In the genomic region with DNA sequence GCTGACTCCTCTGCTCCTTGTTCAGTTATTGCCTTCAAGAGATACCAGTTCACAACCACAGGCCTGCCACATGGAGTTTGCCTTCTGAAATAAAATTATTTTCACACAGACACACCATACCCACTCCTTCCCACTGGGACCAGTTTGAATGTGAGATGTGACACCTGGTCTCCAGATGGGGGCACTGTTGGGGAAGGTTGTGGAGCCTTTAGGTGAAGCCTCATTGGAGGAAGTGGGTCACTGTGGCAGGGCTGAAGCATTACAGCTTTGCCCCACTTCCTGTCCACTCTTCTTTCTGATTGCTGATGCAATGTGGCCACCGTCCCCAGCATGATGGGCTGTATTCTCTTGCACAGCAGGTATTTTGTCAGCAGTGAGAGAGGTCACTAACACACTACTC, we compare ENCODE assay signal across 8 mouse cellular contexts.
DNase-seq lines count a peak whose midpoint lies in the region; ATAC-seq and TF ChIP-seq lines count a peak whose summit lies in the region.
"Had no signal": no experiment of that assay in that cellular context is flagged by ENCODE, and none has a peak within 500 bp of the region (broad histone marks: within the 10 kb centered on the region; RNA-seq: fewer than 3 reads in every experiment).

No protein-coding gene starts in this region.

- WGBS in hindbrain, postnatal 0 days, result 31% methylated on average over 1 of the region's 1 CpGs
- 50% methylated on average over 1 of the region's 1 CpGs for WGBS in hindbrain, embryonic 12.5 days
- WGBS in limb, embryonic 10.5 days, result 72% methylated on average over 1 of the region's 1 CpGs

- H3K27me3 ChIP-seq in hindbrain, postnatal 0 days (ENCODE audit: insufficient read depth, low read length), result no peaks in the 10 kb centered on the region
- H3K27me3 ChIP-seq in hindbrain, embryonic 12.5 days, result no peaks in the 10 kb centered on the region
- H3K27me3 ChIP-seq in limb, embryonic 10.5 days (ENCODE audit: low read depth, poor library complexity, severe bottlenecking), result no peaks in the 10 kb centered on the region

- no peak overlapping the region for H3K4me2 ChIP-seq in hindbrain, postnatal 0 days (ENCODE audit: low read depth, low read length)
- no peak overlapping the region for H3K4me2 ChIP-seq in hindbrain, embryonic 12.5 days (replicated peaks)

- no peaks in the 10 kb centered on the region for H3K9me3 ChIP-seq in hindbrain, postnatal 0 days (ENCODE audit: low read length)
- H3K9me3 ChIP-seq in hindbrain, embryonic 12.5 days (replicated peaks), result no peaks in the 10 kb centered on the region
- no peaks in the 10 kb centered on the region for H3K9me3 ChIP-seq in limb, embryonic 10.5 days (replicated peaks)

- no peak for DNase-seq in hindbrain, postnatal 0 days (ENCODE audit: low spot score)
- DNase-seq in MN1 (ENCODE audit: low spot score), result peak; percentile 33
- DNase-seq in adrenal gland, postnatal 36 days, result peak; percentile 56 to 68
- DNase-seq in limb, embryonic 10.5 days (ENCODE audit: low spot score), result no peak
- no peak for DNase-seq in frontal cortex, postnatal 10 days (ENCODE audit: low spot score in 2 of 2)
- DNase-seq: left cerebral cortex, postnatal 4 days had no signal

- no peak for ATAC-seq in hindbrain, postnatal 0 days
- ATAC-seq in hindbrain, embryonic 12.5 days (ENCODE audit: low FRiP score), result no peak
- ATAC-seq in megakaryocyte, adult 5-6 weeks (ENCODE audit: poor library complexity, severe bottlenecking), result peak; percentile 99

- no peak overlapping the region for H3K27ac ChIP-seq in hindbrain, postnatal 0 days
- H3K27ac ChIP-seq in hindbrain, embryonic 12.5 days, result no peak overlapping the region
- H3K27ac ChIP-seq in limb, embryonic 10.5 days, result no peak overlapping the region

- H3K9ac ChIP-seq in hindbrain, postnatal 0 days (replicated peaks; ENCODE audit: low read length), result no peak overlapping the region
- H3K9ac ChIP-seq in hindbrain, embryonic 12.5 days, result no peak overlapping the region

- 0 out of 2 replicates have a peak, but pooled peaks have one; percentile 14 for TF ChIP-seq CTCF in hindbrain, postnatal 0 days (IDR thresholded peaks at IDR 0.05; ENCODE audit: low read depth)

- H3K4me1 ChIP-seq in hindbrain, postnatal 0 days (ENCODE audit: insufficient read depth, low read length), result no peaks in the 10 kb centered on the region
- no peaks in the 10 kb centered on the region for H3K4me1 ChIP-seq in hindbrain, embryonic 12.5 days
- H3K4me1 ChIP-seq in limb, embryonic 10.5 days, result 0 out of 2 replicates have a peak, but pooled peaks cover 3% of the 10 kb centered on the region

- H3K4me3 ChIP-seq in hindbrain, postnatal 0 days (ENCODE audit: low read length), result no peak overlapping the region
- no peak overlapping the region for H3K4me3 ChIP-seq in hindbrain, embryonic 12.5 days
- no peak overlapping the region for H3K4me3 ChIP-seq in limb, embryonic 10.5 days

- no peaks in the 10 kb centered on the region for H3K36me3 ChIP-seq in hindbrain, postnatal 0 days (ENCODE audit: insufficient read depth, low read length)
- H3K36me3 ChIP-seq in hindbrain, embryonic 12.5 days, result no peaks in the 10 kb centered on the region
- peaks cover 5% of the 10 kb centered on the region; the same call in 1 of the 2 replicates for H3K36me3 ChIP-seq in limb, embryonic 10.5 days

Comparison
In these comparisons a context has a peak if more than half of its experiments do, and no peak if none do; other contexts are left out.
1. DNase-seq: peak in MN1 (single experiment) and adrenal gland, postnatal 36 days (2 of 2); none in hindbrain, postnatal 0 days (single experiment), limb, embryonic 10.5 days (single experiment) and frontal cortex, postnatal 10 days (0 of 2).